Mouse (Mus musculus): ENCODE results near the gene Cspg4. TPM values are rescaled to one million over a fixed set of nuclear protein-coding genes. Genes with fewer than 3 reads are reported as not detected.

The Cspg4 gene
- polyA plus RNA-seq, 1 experiment from 2014 or later = 9.1 TPM

DNA sequence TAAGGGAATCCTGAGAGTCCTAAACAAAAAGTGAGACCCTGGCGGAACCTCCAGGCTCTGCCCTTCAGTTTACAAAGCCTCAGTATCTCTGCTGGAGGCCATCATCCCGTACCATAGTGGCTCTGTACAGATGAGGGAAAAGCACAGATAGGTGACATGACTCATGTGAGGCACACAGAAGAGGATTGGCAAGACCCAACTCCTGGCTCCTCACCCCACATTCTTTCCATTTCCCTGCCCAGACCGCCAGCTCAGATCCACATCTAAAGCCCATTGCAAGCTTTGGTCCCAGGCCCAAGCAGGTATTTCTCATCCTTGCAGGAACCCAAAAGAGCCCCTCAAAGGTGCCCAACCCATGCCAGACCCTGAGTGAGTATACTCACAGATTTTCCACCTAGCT is 4.8 kb upstream of the Cspg4 start:
- Histone ChIP-seq H3K27ac (ENCODE audit: low read length) (no peak overlapping the region), H3K4me3 (ENCODE audit: low read depth, low read length) (no peak overlapping the region), H3K4me2 (replicated peaks; ENCODE audit: low read depth, low read length) (no peak overlapping the region), H3K9me3 (ENCODE audit: low read length) (no peaks in the 10 kb centered on the region), H3K4me1 (ENCODE audit: insufficient read depth, low read depth, low read length) (peaks cover 3% of the 10 kb centered on the region; the same call in 1 of the 2 replicates), H3K9ac (replicated peaks; ENCODE audit: low read depth) (no peak overlapping the region), H3K36me3 (ENCODE audit: insufficient read depth, low read length) (no peaks in the 10 kb centered on the region), H3K27me3 (replicated peaks; ENCODE audit: insufficient read depth, low read length) (no peaks in the 10 kb centered on the region)
- DNase-seq (ENCODE audit: low spot score) = no peak
- no peak for ATAC-seq
- WGBS = 61% methylated on average over 3 of the region's 3 CpGs
- TF ChIP-seq CTCF (IDR thresholded peaks at IDR 0.05) (no peak), EP300 (IDR thresholded peaks at IDR 0.05) (no peak)

DNA sequence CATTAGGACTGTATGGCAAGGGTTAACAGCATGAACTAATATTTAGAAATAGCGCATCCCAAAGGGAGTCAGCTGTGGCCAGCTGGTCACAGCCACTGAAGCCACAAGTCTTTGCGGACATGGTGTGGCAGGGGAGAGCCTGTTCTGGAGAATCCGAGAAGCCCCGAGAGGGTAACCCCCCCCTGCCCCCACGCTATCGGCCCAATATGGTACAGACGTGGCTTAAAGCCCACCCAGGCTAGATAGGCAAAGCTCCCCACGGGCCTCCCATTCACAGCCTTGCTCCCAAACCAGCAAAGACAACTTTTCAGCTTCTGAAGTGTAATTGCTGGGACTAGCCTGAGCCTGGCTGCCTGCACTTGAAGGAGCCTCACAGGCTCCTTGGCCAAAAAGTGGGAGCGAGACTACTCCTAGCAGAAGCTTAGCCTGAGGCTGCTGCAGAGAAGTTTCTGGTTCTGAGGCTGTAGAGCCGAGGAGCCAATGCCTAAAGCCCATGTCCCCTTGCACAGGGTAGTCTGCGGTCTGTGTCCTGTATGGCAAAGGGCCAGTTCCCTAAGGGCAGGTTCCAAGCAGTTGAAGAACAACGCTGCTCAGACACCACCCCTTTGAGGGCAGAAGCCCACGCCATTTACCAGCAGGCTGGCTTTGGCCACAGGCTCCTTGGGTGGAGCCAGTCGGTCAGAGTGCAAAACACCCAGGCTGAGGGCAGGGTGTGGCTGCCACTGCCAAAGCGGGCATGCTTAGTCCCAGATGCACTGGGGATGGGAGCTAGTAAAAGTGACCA is 4.2 kb upstream of the Cspg4 start:
- no peaks in the 10 kb centered on the region for H3K36me3 ChIP-seq (ENCODE audit: insufficient read depth, low read length)
- H3K27ac ChIP-seq (ENCODE audit: low read length) = no peak overlapping the region
- DNase-seq (ENCODE audit: low spot score) (peak; percentile 57), ATAC-seq (peak; percentile 32; the same call in 1 of the 2 replicates)
- H3K4me1 ChIP-seq (ENCODE audit: insufficient read depth, low read depth, low read length) = peaks cover 7% of the 10 kb centered on the region
- H3K9me3 ChIP-seq (ENCODE audit: low read length) = no peaks in the 10 kb centered on the region
- no peak for TF ChIP-seq CTCF (IDR thresholded peaks at IDR 0.05)
- no peak for TF ChIP-seq EP300 (IDR thresholded peaks at IDR 0.05)
- no peak overlapping the region for H3K4me3 ChIP-seq (ENCODE audit: low read depth, low read length)
- no peaks in the 10 kb centered on the region for H3K27me3 ChIP-seq (replicated peaks; ENCODE audit: insufficient read depth, low read length)
- no peak overlapping the region for H3K9ac ChIP-seq (replicated peaks; ENCODE audit: low read depth)
- WGBS = 38% methylated on average over 15 of the region's 15 CpGs
- no peak overlapping the region for H3K4me2 ChIP-seq (replicated peaks; ENCODE audit: low read depth, low read length)

DNA sequence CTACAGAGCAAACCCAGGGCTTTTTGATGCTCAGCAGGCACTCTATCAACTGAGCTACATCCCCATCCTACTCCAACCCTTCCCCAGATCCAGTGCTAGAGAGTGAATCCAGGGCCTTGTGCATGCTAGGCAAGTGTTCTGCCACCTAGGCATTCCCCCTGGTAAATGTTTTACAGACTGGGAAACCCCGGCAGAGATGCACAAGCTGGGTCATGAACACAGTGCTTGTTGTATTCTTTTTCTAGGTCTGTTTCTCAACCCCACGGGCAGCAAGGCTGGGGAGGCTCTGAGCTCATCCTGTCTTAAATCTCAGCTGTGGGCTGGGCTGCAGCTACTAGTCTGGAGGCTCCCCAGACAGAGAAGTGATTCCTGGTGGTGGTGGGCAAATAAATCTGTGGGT is 2.0 kb upstream of the Cspg4 start:
- no peak overlapping the region for H3K4me2 ChIP-seq (replicated peaks; ENCODE audit: low read depth, low read length)
- 59% methylated on average over 2 of the region's 2 CpGs for WGBS
- no peaks in the 10 kb centered on the region for H3K27me3 ChIP-seq (replicated peaks; ENCODE audit: insufficient read depth, low read length)
- H3K9me3 ChIP-seq (ENCODE audit: low read length) = no peaks in the 10 kb centered on the region
- no peak overlapping the region for H3K27ac ChIP-seq (ENCODE audit: low read length)
- DNase-seq (ENCODE audit: low spot score) (no peak), ATAC-seq (no peak)
- H3K4me1 ChIP-seq (ENCODE audit: insufficient read depth, low read depth, low read length) = peaks cover 14% of the 10 kb centered on the region
- no peaks in the 10 kb centered on the region for H3K36me3 ChIP-seq (ENCODE audit: insufficient read depth, low read length)
- no peak overlapping the region for H3K9ac ChIP-seq (replicated peaks; ENCODE audit: low read depth)
- TF ChIP-seq EP300 (IDR thresholded peaks at IDR 0.05) = no peak
- no peak for TF ChIP-seq CTCF (IDR thresholded peaks at IDR 0.05)
- H3K4me3 ChIP-seq (ENCODE audit: low read depth, low read length) = no peak overlapping the region

DNA sequence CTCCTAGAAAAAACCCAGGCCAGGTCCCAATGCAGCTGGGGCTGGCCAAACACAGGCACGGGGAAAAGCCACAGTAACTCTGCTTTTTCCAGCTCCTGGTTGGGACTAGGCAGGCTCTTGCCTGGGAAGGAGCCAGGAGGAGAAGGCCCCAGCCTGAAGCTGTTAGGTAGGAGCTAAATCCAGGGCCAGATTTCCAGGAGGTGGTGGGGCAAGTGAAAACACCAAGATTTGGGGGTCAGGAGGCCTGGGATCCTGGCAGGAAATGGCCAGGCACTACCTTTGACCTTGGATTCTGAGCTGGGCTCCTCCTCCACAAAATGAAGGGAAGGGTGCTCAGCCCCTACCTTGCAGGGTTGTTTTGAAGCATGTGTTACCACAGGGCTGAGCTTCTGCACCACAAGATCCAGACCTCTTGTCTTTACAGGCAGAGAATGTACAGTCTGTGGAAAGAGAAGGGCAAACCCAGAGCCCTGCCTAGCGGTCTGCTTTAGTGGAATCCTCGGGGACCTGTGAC is 560 bp upstream of the Cspg4 start, which contains the start of gene Odf3l1:
Gene Odf3l1, minus strand, starts transcription at position 464 of the 514 bp plus-strand sequence.
- Histone ChIP-seq H3K36me3 (ENCODE audit: insufficient read depth, low read length) (no peaks in the 10 kb centered on the region), H3K27ac (ENCODE audit: low read length) (no peak within 1 kb of the TSS), H3K9me3 (ENCODE audit: low read length) (no peaks in the 10 kb centered on the region), H3K4me2 (replicated peaks; ENCODE audit: low read depth, low read length) (peak within 1 kb of the TSS; percentile 50), H3K4me3 (ENCODE audit: low read depth, low read length) (peak within 1 kb of the TSS; percentile 26), H3K27me3 (replicated peaks; ENCODE audit: insufficient read depth, low read length) (no peaks in the 10 kb centered on the region), H3K4me1 (ENCODE audit: insufficient read depth, low read depth, low read length) (peaks cover 21% of the 10 kb centered on the region), H3K9ac (replicated peaks; ENCODE audit: low read depth) (peak within 1 kb of the TSS; percentile 10; the same call in 1 of the 2 replicates)
- ATAC-seq (no peak), DNase-seq (ENCODE audit: low spot score) (peak; percentile 40)
- TF ChIP-seq EP300 (IDR thresholded peaks at IDR 0.05) (no peak), CTCF (IDR thresholded peaks at IDR 0.05) (no peak)
- 1% methylated on average over 3 of the region's 3 CpGs for WGBS

DNA sequence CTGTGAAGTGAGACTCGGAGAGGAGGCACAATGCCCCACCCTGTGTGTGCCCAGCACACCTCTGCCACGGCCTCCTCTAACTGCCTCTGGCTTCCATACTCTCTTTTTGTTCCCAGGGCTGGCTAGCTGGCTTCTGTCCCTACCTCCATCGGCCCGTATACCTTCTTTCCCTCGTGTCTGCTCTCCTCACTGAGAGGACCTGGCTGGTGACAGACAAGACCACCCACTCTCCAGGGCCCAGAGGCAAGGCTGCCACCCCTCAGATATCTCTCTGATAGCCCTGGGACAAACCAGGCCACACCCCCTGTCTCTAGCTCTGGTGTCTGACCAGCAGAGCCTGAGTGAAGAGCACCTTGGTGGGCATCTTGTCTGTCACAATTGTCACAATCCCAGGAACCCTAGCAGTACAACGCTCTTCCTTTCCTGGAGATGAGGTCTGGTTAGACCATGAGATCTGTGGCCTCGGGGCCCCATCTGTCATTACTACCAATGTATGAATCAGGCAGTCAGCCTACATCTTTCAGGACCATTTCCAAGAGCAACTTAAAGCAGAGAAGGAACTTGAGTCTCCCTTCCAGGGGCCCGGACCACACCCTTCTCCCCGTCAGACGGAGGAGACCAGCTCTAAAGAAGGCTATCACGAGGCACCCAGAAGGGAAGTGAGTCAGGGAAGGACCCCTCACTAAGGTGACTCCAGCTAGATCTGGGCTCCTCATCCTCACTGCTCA is 1.0 kb downstream of the Cspg4 start:
- TF ChIP-seq CTCF (IDR thresholded peaks at IDR 0.05) (no peak), EP300 (IDR thresholded peaks at IDR 0.05) (no peak)
- H3K27me3 ChIP-seq (replicated peaks; ENCODE audit: insufficient read depth, low read length) = no peaks in the 10 kb centered on the region
- no peak overlapping the region for H3K27ac ChIP-seq (ENCODE audit: low read length)
- peak overlapping the region; percentile 50 for H3K4me2 ChIP-seq (replicated peaks; ENCODE audit: low read depth, low read length)
- peak overlapping the region; percentile 26 for H3K4me3 ChIP-seq (ENCODE audit: low read depth, low read length)
- DNase-seq (ENCODE audit: low spot score) (no peak), ATAC-seq (no peak)
- H3K4me1 ChIP-seq (ENCODE audit: insufficient read depth, low read depth, low read length) = peaks cover 21% of the 10 kb centered on the region
- 46% methylated on average over 11 of the region's 11 CpGs for WGBS
- no peaks in the 10 kb centered on the region for H3K9me3 ChIP-seq (ENCODE audit: low read length)
- H3K9ac ChIP-seq (replicated peaks; ENCODE audit: low read depth) = no peak overlapping the region
- H3K36me3 ChIP-seq (ENCODE audit: insufficient read depth, low read length) = no peaks in the 10 kb centered on the region

DNA sequence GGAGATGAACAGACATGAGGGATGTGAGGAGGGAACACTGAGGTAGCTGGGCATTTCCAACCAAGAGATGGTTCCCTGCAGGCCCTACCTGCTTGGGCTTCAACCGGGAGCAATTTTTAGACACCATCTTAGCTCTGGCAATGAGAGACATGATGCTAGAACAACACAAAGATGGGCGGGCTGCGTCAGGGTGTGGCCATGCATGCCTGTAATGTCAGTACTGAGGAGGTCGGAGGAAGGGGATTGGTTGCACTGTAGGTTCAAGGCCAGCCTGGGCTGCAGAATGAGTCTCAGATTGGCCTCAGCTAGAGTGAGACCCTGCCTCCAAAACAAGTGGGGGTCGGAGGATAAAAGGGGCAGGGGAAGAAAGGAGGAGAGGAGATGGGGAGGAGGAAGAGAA is 1.6 kb downstream of the Cspg4 start:
- H3K27me3 ChIP-seq (replicated peaks; ENCODE audit: insufficient read depth, low read length) = no peaks in the 10 kb centered on the region
- DNase-seq (ENCODE audit: low spot score) = no peak

More for the DNA sequence above, 1.6 kb downstream of the Cspg4 start:
- TF ChIP-seq CTCF (IDR thresholded peaks at IDR 0.05) (no peak), EP300 (IDR thresholded peaks at IDR 0.05) (no peak)
- WGBS = 70% methylated on average over 5 of the region's 5 CpGs
- peaks cover 21% of the 10 kb centered on the region for H3K4me1 ChIP-seq (ENCODE audit: insufficient read depth, low read depth, low read length)
- no peak overlapping the region for H3K4me3 ChIP-seq (ENCODE audit: low read depth, low read length)
- H3K27ac ChIP-seq (ENCODE audit: low read length) = no peak overlapping the region
- no peaks in the 10 kb centered on the region for H3K36me3 ChIP-seq (ENCODE audit: insufficient read depth, low read length)
- no peaks in the 10 kb centered on the region for H3K9me3 ChIP-seq (ENCODE audit: low read length)
- ATAC-seq = no peak
- no peak overlapping the region for H3K9ac ChIP-seq (replicated peaks; ENCODE audit: low read depth)
- H3K4me2 ChIP-seq (replicated peaks; ENCODE audit: low read depth, low read length) = peak overlapping the region; percentile 50; the same call in 1 of the 2 replicates

Data from lung, postnatal 0 days (tissue).